Mouse (Mus musculus) effector memory CD4-positive, alpha-beta T cell, adult 7 months (primary cell): ENCODE results near the gene C330021F23Rik. TPM values are rescaled to one million over a fixed set of nuclear protein-coding genes. Genes with fewer than 3 reads are reported as not detected.

Experiments
- polyA plus RNA-seq: library from polyadenylated mRNA; unstranded; fragments of 100-300 nt; shearing (Covaris generic); gene quantifications from one replicate; pipeline ENCODE4 v1.2.1, GENCODE M21; 2017

C330021F23Rik gene
- not detected for polyA plus RNA-seq

GRCm38 (mm10) chr8:3567641-3568371 lies at the start of gene C330021F23Rik:
Gene C330021F23Rik (plus strand): TSS chr8:3567990.

GRCm38 (mm10) chr8:3586993-3587390 lies 19.2 kb downstream of the C330021F23Rik start, which contains the start of gene Camsap3:
Gene Camsap3 (plus strand): TSS chr8:3587293.

GRCm38 (mm10) chr8:3621199-3621970 lies 53.6 kb downstream of the C330021F23Rik start, which contains the start of the genes Xab2 and Pet100:
Gene Xab2 (minus strand): TSS chr8:3621316.
Gene Pet100 (plus strand): TSS chr8:3621548.

GRCm38 (mm10) chr8:3625445-3625844 lies 57.7 kb downstream of the C330021F23Rik start, which contains the start of gene Pcp2:
Gene Pcp2 (minus strand): TSS chr8:3625545.

GRCm38 (mm10) chr8:3630647-3631477 lies 63.1 kb downstream of the C330021F23Rik start, which contains the start of gene Stxbp2:
Gene Stxbp2 (plus strand): TSS chr8:3630955.

Other genes with a start within 250 kb of the C330021F23Rik start
- gene A430078G23Rik, start 214.6 kb upstream of the C330021F23Rik start, polyA plus RNA-seq = 108 TPM
- 113 TPM for gene Arhgef18, start 175.0 kb upstream of the C330021F23Rik start, polyA plus RNA-seq
- gene Pex11g, start 100.3 kb upstream of the C330021F23Rik start, polyA plus RNA-seq = 2.7 TPM
- gene Tex45, start 97.1 kb upstream of the C330021F23Rik start, polyA plus RNA-seq = not detected
- gene Zfp358, start 74.9 kb upstream of the C330021F23Rik start, polyA plus RNA-seq = 1.5 TPM
- 81.1 TPM for gene Mcoln1, start 67.5 kb upstream of the C330021F23Rik start, polyA plus RNA-seq
- gene Pnpla6, start 52.6 kb upstream of the C330021F23Rik start, polyA plus RNA-seq = 37.4 TPM
- 0.98 TPM for gene Camsap3, start 19.3 kb downstream of the C330021F23Rik start, polyA plus RNA-seq
- gene Xab2, start 53.3 kb downstream of the C330021F23Rik start, polyA plus RNA-seq = 113 TPM
- gene Pet100, start 53.6 kb downstream of the C330021F23Rik start, polyA plus RNA-seq = 79.9 TPM
- not detected for gene Pcp2, start 57.6 kb downstream of the C330021F23Rik start, polyA plus RNA-seq
- gene Stxbp2, start 63.0 kb downstream of the C330021F23Rik start, polyA plus RNA-seq = 212 TPM
- gene Retn, start 87.8 kb downstream of the C330021F23Rik start, polyA plus RNA-seq = not detected
- not detected for gene Mcemp1, start 97.8 kb downstream of the C330021F23Rik start, polyA plus RNA-seq
- gene Fcor, start 104.4 kb downstream of the C330021F23Rik start, polyA plus RNA-seq = not detected
- gene Trappc5, start 108.3 kb downstream of the C330021F23Rik start, polyA plus RNA-seq = 22.3 TPM
- gene Fcer2a, start 126.2 kb downstream of the C330021F23Rik start, polyA plus RNA-seq = 0.46 TPM
- not detected for gene Clec4g, start 152.7 kb downstream of the C330021F23Rik start, polyA plus RNA-seq
- 0.60 TPM for gene Cd209a, start 181.0 kb downstream of the C330021F23Rik start, polyA plus RNA-seq